Mouse (Mus musculus): ENCODE data around the gene Vmn2r92. TPM values are rescaled to one million over a fixed set of nuclear protein-coding genes. Genes with fewer than 3 reads are reported as not detected.

Vmn2r92 gene
- not detected in 2 replicates for polyA plus RNA-seq (2012; rRNA removed)

DNA sequence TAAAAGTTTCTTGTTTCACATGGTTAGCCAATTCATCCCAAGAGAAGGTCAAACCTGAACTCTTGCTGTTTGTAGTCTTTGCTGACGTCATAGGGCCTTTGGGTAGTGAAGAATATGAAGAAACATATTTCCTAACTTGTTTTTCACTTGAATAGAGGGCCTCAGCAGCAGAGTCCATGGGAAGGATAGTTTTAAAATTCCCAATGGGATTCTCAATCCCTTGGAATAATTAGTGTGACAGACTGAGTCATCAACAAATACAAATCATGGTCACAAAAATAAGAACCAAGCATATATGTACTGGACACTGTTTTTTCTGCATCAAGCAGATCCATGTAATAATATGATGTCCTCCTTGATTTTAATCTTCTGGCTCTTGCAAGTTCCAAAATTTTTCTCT is at the start of gene Vmn2r92:
Vmn2r92 (plus strand) TSS at position 301 of the 400 bp plus-strand sequence.

Other genes starting within 250 kb of the Vmn2r92 start
- not detected in 2 replicates for gene Fpr-rs4, start 130.2 kb upstream of the Vmn2r92 start, polyA plus RNA-seq (2012; rRNA removed)
- gene Vmn2r124, start 102.5 kb upstream of the Vmn2r92 start, polyA plus RNA-seq (2012; rRNA removed), result not detected in 2 replicates
- not detected in 2 replicates for gene Vmn2r91, start 66.9 kb upstream of the Vmn2r92 start, polyA plus RNA-seq (2012; rRNA removed)
- gene Vmn2r94, start 125.9 kb downstream of the Vmn2r92 start, polyA plus RNA-seq (2012; rRNA removed), result not detected in 2 replicates
- not detected in 2 replicates for gene Vmn2r93, start 146.2 kb downstream of the Vmn2r92 start, polyA plus RNA-seq (2012; rRNA removed)

Data from ovary, adult 2 months (tissue).